Mouse (Mus musculus): ENCODE measurements around the gene Hoxb2. TPM values are rescaled to one million over a fixed set of nuclear protein-coding genes. Genes with fewer than 3 reads are reported as not detected.

Gene Hoxb2
- polyA plus RNA-seq, 1 experiment from 2014 or later, result 11.2 TPM

GRCm38 (mm10) chr11:96354376-96354775 lies 4.1 kb downstream of the Hoxb2 start:
- H3K36me3 ChIP-seq (ENCODE audit: control insufficient read depth, insufficient read depth, low read length), result no peaks in the 10 kb centered on the region
- peak overlapping the region; percentile 42 for H3K4me3 ChIP-seq (ENCODE audit: low read depth, low read length)
- H3K4me2 ChIP-seq, result peak overlapping the region; percentile 63
- H3K9ac ChIP-seq (ENCODE audit: low read depth, low read length), result peak overlapping the region; percentile 60
- H3K27me3 ChIP-seq (replicated peaks; ENCODE audit: control insufficient read depth, insufficient read depth, low read length), result peaks cover 76% of the 10 kb centered on the region
- 2% methylated on average over 25 of the region's 25 CpGs for WGBS
- ATAC-seq (replicated peaks; ENCODE audit: low FRiP score) (no peak), DNase-seq (ENCODE audit: low spot score) (peak; percentile 63)
- H3K27ac ChIP-seq (ENCODE audit: low read depth, low read length), result peak overlapping the region; percentile 77
- H3K9me3 ChIP-seq (ENCODE audit: control insufficient read depth, low read length), result no peaks in the 10 kb centered on the region
- no peaks in the 10 kb centered on the region for H3K4me1 ChIP-seq (replicated peaks; ENCODE audit: control insufficient read depth, insufficient read depth, low read length)

- Histone ChIP-seq H3K27ac (ENCODE audit: low read depth, low read length) (peak overlapping the region; percentile 77; the same call in 1 of the 2 replicates), H3K4me3 (ENCODE audit: low read depth, low read length) (peak overlapping the region; percentile 42), H3K9me3 (ENCODE audit: control insufficient read depth, low read length) (no peaks in the 10 kb centered on the region), H3K27me3 (replicated peaks; ENCODE audit: control insufficient read depth, insufficient read depth, low read length) (peaks cover 71% of the 10 kb centered on the region), H3K36me3 (ENCODE audit: control insufficient read depth, insufficient read depth, low read length) (no peaks in the 10 kb centered on the region), H3K9ac (ENCODE audit: low read depth, low read length) (peak overlapping the region; percentile 60), H3K4me2 (peak overlapping the region; percentile 63), H3K4me1 (replicated peaks; ENCODE audit: control insufficient read depth, insufficient read depth, low read length) (no peaks in the 10 kb centered on the region)
- DNase-seq (ENCODE audit: low spot score) (no peak), ATAC-seq (replicated peaks; ENCODE audit: low FRiP score) (no peak)
- 13% methylated on average over 9 of the region's 9 CpGs for WGBS
These were observed 4.5 kb downstream of the Hoxb2 start for GRCm38 (mm10) chr11:96354801-96355311.

- Histone ChIP-seq H3K36me3 (ENCODE audit: control insufficient read depth, insufficient read depth, low read length) (no peaks in the 10 kb centered on the region), H3K4me2 (no peak overlapping the region), H3K4me1 (replicated peaks; ENCODE audit: control insufficient read depth, insufficient read depth, low read length) (peaks cover 7% of the 10 kb centered on the region), H3K27me3 (replicated peaks; ENCODE audit: control insufficient read depth, insufficient read depth, low read length) (peaks cover 69% of the 10 kb centered on the region), H3K27ac (ENCODE audit: low read depth, low read length) (no peak overlapping the region), H3K9ac (ENCODE audit: low read depth, low read length) (no peak overlapping the region), H3K4me3 (ENCODE audit: low read depth, low read length) (no peak overlapping the region), H3K9me3 (ENCODE audit: control insufficient read depth, low read length) (no peaks in the 10 kb centered on the region)
- no peak for DNase-seq (ENCODE audit: low spot score)
- 4% methylated on average over 5 of the region's 5 CpGs for WGBS
- ATAC-seq (replicated peaks; ENCODE audit: low FRiP score), result no peak
These were observed 13.5 kb downstream of the Hoxb2 start for GRCm38 (mm10) chr11:96363807-96364206.

GRCm38 (mm10) chr11:96365441-96366091 lies 15.2 kb downstream of the Hoxb2 start, which contains the start of gene Hoxb1:
Hoxb1 (plus strand) TSS chr11:96365752.
- Histone ChIP-seq H3K4me3 (ENCODE audit: low read depth, low read length) (no peak within 1 kb of the TSS), H3K27me3 (replicated peaks; ENCODE audit: control insufficient read depth, insufficient read depth, low read length) (peaks cover 84% of the 10 kb centered on the region), H3K36me3 (ENCODE audit: control insufficient read depth, insufficient read depth, low read length) (no peaks in the 10 kb centered on the region), H3K4me2 (peak within 1 kb of the TSS; percentile 46), H3K4me1 (replicated peaks; ENCODE audit: control insufficient read depth, insufficient read depth, low read length) (peaks cover 7% of the 10 kb centered on the region), H3K9ac (ENCODE audit: low read depth, low read length) (no peak within 1 kb of the TSS), H3K9me3 (ENCODE audit: control insufficient read depth, low read length) (no peaks in the 10 kb centered on the region), H3K27ac (ENCODE audit: low read depth, low read length) (no peak within 1 kb of the TSS)
- DNase-seq (ENCODE audit: low spot score) (no peak), ATAC-seq (replicated peaks; ENCODE audit: low FRiP score) (no peak)
- WGBS, result 12% methylated on average over 26 of the region's 26 CpGs

- H3K4me2 ChIP-seq, result peak overlapping the region; percentile 46
- H3K36me3 ChIP-seq (ENCODE audit: control insufficient read depth, insufficient read depth, low read length), result no peaks in the 10 kb centered on the region
- ATAC-seq (replicated peaks; ENCODE audit: low FRiP score) (no peak), DNase-seq (ENCODE audit: low spot score) (no peak)
- no peaks in the 10 kb centered on the region for H3K9me3 ChIP-seq (ENCODE audit: control insufficient read depth, low read length)
- peaks cover 7% of the 10 kb centered on the region for H3K4me1 ChIP-seq (replicated peaks; ENCODE audit: control insufficient read depth, insufficient read depth, low read length)
- no peak overlapping the region for H3K4me3 ChIP-seq (ENCODE audit: low read depth, low read length)
- peaks cover 87% of the 10 kb centered on the region for H3K27me3 ChIP-seq (replicated peaks; ENCODE audit: control insufficient read depth, insufficient read depth, low read length)
- no peak overlapping the region for H3K9ac ChIP-seq (ENCODE audit: low read depth, low read length)
- no peak overlapping the region for H3K27ac ChIP-seq (ENCODE audit: low read depth, low read length)
- 4% methylated on average over 47 of the region's 47 CpGs for WGBS
These were observed 16.0 kb downstream of the Hoxb2 start for GRCm38 (mm10) chr11:96366092-96367041.

GRCm38 (mm10) chr11:96367141-96367540 lies 16.8 kb downstream of the Hoxb2 start:
- peaks cover 88% of the 10 kb centered on the region for H3K27me3 ChIP-seq (replicated peaks; ENCODE audit: control insufficient read depth, insufficient read depth, low read length)
- H3K4me1 ChIP-seq (replicated peaks; ENCODE audit: control insufficient read depth, insufficient read depth, low read length), result peaks cover 7% of the 10 kb centered on the region
- no peak for DNase-seq (ENCODE audit: low spot score)
- H3K9me3 ChIP-seq (ENCODE audit: control insufficient read depth, low read length), result no peaks in the 10 kb centered on the region
- no peak for ATAC-seq (replicated peaks; ENCODE audit: low FRiP score)
- no peak overlapping the region for H3K9ac ChIP-seq (ENCODE audit: low read depth, low read length)
- H3K36me3 ChIP-seq (ENCODE audit: control insufficient read depth, insufficient read depth, low read length), result no peaks in the 10 kb centered on the region
- no peak overlapping the region for H3K4me2 ChIP-seq
- H3K4me3 ChIP-seq (ENCODE audit: low read depth, low read length), result no peak overlapping the region
- H3K27ac ChIP-seq (ENCODE audit: low read depth, low read length), result no peak overlapping the region
- 29% methylated on average over 6 of the region's 6 CpGs for WGBS

GRCm38 (mm10) chr11:96368686-96369085 lies 18.4 kb downstream of the Hoxb2 start:
- Histone ChIP-seq H3K36me3 (ENCODE audit: control insufficient read depth, insufficient read depth, low read length) (no peaks in the 10 kb centered on the region), H3K4me2 (no peak overlapping the region), H3K4me1 (replicated peaks; ENCODE audit: control insufficient read depth, insufficient read depth, low read length) (peaks cover 10% of the 10 kb centered on the region), H3K27ac (ENCODE audit: low read depth, low read length) (no peak overlapping the region), H3K9me3 (ENCODE audit: control insufficient read depth, low read length) (no peaks in the 10 kb centered on the region), H3K9ac (ENCODE audit: low read depth, low read length) (no peak overlapping the region), H3K27me3 (replicated peaks; ENCODE audit: control insufficient read depth, insufficient read depth, low read length) (peaks cover 87% of the 10 kb centered on the region), H3K4me3 (ENCODE audit: low read depth, low read length) (no peak overlapping the region)
- ATAC-seq (replicated peaks; ENCODE audit: low FRiP score), result no peak
- no peak for DNase-seq (ENCODE audit: low spot score)
- WGBS, result 28% methylated on average over 5 of the region's 5 CpGs

GRCm38 (mm10) chr11:96369140-96369539 lies 18.8 kb downstream of the Hoxb2 start:
- no peaks in the 10 kb centered on the region for H3K36me3 ChIP-seq (ENCODE audit: control insufficient read depth, insufficient read depth, low read length)
- WGBS, result 37% methylated on average over 7 of the region's 7 CpGs
- H3K9me3 ChIP-seq (ENCODE audit: control insufficient read depth, low read length), result no peaks in the 10 kb centered on the region
- no peak overlapping the region for H3K4me2 ChIP-seq
- H3K4me1 ChIP-seq (replicated peaks; ENCODE audit: control insufficient read depth, insufficient read depth, low read length), result peaks cover 10% of the 10 kb centered on the region
- no peak for DNase-seq (ENCODE audit: low spot score)
- no peak overlapping the region for H3K9ac ChIP-seq (ENCODE audit: low read depth, low read length)
- peaks cover 88% of the 10 kb centered on the region for H3K27me3 ChIP-seq (replicated peaks; ENCODE audit: control insufficient read depth, insufficient read depth, low read length)
- ATAC-seq (replicated peaks; ENCODE audit: low FRiP score), result no peak
- no peak overlapping the region for H3K4me3 ChIP-seq (ENCODE audit: low read depth, low read length)
- H3K27ac ChIP-seq (ENCODE audit: low read depth, low read length), result no peak overlapping the region
